Mouse (Mus musculus) ovary, postnatal 36 days (tissue): ENCODE data around the gene Ankrd44.

Experiments
- DNase-seq: peaks from one replicate; pipeline ENCODE4 v3.0.0; 2022; ENCODE audit warnings: low spot score, mixed read lengths

The Ankrd44 gene

DNA sequence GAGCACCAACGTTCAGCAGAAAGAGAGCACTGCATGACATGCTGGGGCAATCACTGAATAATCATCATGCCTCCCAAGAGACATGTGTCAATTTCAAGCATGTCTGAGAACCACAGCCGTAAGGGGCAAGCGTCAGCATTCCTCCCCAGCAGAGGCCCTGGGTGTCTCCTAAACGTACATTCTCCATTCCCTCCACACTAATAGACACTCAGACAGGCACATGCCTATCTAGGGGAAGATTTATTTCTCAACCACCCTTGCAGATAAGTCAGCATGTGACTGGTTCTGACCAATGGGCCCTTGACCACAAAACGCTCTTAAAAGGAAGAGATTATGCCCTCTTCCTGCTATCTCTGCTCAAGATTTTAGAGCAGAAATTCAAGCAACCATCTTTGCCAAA, 37.7 kb downstream of the Ankrd44 start:
- no peak for DNase-seq

DNA sequence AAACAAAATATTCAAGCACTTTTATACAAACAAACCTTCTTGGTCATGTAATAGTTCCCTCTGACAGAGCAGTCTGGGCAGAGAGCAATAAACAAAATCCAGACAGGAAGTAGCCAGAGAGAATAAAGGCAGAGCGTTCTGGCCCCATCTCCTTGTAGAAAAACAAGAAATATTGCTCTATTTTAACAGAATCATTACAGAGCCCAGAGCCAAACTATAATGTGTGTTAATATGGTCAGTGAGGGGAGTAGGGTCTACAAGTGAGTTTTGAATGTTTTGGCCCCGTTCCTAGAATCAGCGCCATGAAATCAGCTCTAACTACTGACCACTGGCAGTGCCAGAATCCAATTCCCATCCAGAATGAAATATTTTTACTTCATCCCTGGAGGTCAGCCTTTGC, 38.3 kb downstream of the Ankrd44 start:
- DNase-seq: no peak

DNA sequence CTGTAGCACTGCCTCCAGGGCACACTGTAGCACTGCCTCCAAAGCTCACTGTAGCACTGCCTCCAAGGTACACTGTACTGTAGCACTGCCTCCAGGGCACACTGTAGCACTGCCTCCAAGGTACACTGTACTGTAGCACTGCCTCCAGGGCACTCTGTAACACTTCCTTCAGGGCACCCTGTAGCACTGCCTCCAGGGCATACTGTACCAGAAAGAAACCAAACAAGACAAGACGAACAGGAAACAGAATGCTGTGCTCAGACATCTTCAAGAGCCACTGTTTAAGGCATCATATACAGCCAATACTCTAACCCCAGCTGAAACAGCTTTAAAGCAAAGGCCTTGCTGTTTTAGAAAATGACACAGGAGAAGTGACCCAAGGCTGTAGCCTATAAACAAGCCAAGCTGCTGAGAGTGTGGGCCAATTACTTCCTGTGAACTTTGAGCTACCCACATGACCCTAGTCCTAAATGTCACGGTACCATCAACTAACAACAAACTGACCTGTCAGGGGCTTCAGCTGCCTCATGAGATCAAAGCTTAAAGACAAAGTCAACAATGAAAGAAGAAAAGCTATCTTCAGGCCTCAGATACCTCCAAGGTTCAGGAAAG, 43.2 kb downstream of the Ankrd44 start:
- DNase-seq: no peak

DNA sequence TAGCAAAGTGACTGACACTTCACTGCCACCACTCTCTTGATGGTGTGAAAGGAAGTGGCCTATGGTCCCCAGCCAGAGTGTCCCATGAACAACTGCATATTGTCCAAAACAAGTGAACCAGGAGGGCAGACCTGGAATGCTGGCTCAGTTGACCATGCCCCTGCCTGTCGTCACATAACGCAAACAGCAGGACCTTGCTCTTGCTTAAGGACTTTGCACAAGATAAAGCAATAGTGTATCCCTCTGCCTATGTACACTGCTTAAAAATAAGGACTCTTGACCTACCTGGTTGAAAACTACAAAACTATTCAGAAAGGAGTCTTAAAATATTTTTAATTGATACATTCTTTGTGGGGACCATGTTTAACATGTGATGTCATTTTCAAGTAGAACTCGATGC, 44.7 kb downstream of the Ankrd44 start:
- no peak for DNase-seq

DNA sequence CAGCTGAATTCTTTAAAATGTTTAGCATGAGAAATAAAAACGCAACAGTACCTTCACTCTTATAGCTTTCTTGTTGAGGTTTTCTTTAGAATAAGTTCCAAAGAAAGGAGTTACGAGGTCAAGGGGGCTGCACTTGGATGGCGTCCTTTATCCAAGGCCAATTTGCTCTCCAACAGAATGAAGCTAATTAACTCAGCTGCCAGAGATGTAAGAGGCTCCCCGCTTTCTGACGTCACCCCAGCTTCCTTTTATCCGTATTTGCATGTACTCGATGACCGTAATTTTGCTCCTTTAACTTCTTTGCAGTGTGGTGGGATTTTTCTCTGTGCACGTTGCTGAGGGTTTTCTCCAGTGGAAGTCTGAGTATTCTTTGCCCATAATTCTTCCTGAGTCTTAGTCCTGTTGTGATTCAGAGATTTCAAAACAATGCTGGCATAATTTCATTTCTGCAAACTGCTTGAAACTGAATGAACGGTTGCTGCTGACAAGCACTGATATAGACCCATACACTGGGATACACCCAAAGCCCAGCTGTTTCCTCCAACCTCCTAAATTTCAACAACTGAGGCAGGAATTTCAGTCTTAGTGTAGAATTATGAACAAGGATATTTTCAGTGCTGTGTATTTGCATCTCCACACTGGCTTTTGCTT, 48.6 kb downstream of the Ankrd44 start:
- no peak for DNase-seq

DNA sequence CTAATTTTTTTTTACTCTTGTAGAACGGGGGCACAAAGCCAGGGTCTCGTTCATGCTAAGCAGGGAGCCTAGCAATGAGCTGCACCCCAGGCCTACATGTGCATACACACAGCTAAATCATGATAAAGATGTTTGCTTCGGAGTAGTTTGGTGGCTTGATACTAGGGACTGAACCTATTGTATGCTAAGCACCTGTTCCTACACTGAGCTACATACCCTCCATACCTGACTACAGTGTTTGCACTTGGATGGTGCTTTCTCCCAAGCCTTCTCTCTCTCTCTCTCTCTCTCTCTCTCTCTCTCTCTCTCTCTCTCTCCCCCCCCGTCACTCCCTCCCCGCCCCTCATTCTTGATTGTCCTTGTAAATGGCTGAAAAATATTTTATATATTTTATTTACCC, 49.2 kb downstream of the Ankrd44 start:
- DNase-seq: no peak

DNA sequence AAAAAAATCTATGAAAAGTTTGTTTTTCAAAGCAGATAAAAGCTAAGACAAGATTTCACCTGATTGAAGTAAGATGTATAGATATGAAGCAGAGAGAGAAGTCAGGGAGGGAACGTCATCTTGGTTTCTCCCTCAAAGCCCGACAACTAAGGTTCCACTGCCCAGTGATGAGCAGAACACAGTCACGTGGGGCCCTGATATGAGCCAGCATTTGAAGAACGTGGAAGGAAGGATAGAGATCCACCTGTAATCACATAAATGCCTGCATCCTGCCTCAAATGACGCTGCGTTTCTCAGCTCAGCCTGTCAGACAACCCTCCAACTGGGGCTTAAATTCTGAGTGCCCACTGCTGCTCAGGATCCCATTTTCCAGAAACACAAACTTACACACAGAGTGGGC, 52.1 kb downstream of the Ankrd44 start:
- DNase-seq: no peak

DNA sequence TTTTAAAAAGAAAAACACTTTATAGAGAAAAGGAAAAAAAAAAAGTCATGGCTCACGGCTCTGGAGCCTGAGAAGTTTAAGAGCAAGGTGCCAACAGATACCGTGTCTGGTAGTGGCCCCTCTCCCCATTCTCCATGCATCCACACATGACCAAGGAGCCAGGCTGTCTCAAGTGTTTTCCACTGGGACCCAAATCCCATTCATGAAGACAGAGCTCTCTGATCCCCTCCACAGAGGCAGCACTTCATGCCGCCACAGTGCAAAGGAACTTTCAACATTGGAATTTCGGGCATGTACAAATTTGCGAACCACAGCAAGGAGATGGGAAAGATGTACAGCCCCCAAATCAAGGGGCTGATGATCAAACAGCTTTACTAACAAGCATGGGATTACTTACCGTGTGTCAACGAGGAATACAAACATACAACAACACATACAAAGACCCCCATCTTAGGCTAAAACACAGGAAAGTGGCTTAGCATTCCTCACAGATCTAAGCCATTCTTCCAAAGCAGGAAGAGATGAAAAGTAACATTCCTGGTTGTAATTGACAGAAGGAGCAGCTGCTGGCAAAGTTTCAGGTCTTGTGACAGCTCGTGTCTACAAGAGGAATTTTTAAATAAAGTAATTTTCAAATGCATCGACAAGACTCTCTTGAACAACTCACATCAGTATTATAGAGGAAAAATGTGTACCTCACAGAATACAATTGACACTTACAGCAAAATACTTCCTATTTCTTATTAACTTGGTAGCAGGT, 53.1 kb downstream of the Ankrd44 start:
- no peak for DNase-seq

DNA sequence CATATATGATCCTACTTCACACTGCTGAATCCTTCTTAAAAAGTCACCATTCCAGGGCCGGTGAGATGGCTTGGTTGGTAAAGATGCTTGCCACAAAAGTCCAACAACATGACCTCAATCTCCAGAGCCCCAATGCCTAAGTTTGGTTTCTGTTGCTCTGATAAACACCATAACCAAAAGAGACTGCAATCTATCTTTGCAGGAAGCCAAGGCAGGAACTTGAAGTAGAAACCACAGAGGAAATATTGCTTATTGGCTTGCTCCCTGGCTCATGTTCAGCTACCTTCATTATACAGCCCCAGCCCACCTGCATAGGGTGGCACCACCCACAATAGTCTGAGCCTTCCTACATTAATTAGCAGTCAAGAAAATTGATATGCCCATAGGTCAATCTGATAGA, 54.9 kb downstream of the Ankrd44 start:
- DNase-seq: no peak

DNA sequence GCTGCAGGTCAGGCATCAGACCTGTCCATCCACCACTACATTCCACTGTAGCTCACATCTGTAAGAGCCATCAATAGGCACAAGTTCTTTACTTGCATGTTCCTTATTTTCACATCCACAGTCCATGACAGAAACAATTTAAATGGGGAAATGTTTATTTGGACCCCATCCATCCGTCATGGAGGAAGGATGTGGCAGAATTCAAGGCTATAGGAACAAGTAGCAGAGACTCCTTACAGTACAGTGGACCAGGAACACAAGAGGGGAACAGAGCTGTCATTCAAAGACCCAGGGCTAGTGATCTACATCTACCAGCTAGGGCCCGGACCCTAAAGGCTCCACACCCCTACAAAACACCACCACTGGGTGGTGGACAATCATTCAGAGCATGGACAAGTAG, 55.6 kb downstream of the Ankrd44 start:
- no peak for DNase-seq

DNA sequence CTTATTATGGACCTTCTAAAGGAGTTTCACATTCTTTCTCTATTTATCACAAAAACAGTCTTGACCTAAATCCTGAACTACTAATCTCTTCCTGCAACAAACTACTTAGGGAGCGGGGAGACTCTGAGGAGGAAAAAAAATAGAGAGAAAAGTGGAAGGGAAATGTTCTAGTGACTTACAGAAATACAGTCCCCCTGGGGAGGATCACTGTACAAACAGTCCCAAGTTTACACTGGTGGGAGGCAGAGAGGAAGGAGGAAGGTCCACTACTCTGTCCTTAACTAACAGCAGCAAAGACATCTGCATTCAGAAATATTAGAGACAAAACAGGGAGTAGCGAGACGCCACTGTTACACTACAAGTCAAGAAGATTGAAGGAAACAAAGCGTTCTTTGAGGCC, 59.0 kb downstream of the Ankrd44 start:
- no peak for DNase-seq

DNA sequence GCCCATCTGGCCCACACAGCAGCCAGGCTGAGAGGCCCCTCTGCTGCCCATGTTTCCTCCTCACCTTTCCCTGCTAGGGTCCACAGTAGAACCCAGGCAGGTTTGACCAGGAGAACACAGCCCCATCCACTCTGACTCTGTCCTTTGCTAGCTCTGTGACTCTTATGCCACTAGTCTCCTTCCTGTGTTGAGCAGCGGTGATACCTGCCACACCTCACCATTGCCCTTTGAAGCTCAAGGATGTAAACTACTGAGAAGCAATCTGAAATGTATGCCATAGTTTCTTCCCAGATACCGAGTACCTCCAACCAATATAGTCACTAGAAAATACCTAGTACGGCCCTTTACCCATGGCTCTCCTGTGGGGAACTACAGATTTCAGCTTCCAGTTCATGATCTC, 60.1 kb downstream of the Ankrd44 start:
- DNase-seq: no peak

DNA sequence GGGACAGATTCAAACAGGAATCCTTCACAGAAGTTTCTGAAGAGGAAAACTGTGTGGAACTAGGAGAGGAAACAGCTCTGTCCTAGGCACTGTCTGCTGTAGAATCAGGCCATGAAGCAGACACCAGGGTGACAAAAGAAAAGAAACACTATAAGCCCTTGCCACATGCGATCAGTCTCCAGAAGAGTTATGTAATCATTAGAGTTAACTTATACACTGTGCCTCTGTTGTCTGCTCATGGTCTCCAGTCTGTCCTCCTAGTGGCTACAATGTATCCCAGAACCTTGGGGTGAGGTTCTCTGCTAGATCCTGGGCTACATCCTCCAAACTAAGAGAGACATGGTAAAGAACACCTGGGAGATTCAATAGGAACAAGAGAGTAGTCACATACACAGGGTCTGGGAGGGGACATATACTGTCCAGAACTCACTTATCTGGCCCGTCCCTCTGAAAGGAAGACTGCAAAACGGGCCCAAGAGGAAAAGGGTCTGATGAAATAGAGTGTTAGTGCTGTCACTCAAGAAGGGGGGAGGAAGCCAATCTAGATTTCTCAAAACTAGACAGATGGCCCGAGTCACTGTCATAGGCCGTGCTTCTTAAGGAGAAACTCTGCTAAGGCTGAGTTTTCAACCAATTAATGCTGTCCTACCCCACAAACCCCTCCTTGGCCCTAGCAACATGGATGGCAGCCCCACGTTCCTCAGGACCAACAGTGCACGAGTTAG, 61.1 kb downstream of the Ankrd44 start:
- DNase-seq: no peak

DNA sequence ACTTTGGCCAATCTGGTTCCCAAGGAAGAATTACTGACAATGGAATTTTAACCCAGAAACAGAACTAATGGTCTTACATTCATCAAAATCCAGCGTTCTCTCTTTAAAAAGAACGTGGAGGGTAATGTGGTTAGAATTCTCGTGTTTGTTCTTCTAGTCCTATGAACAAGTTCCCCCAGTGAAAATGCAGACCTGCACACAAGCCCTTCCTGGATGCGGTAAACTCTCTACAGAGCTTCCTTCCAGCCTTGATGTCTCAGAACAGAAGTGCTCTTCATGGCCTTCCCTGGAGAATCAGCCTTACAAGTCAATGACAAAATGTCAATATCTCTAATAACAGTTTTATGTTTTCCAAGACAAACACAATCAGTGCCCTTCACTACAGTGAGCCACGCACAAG, 65.8 kb downstream of the Ankrd44 start:
- no peak for DNase-seq

DNA sequence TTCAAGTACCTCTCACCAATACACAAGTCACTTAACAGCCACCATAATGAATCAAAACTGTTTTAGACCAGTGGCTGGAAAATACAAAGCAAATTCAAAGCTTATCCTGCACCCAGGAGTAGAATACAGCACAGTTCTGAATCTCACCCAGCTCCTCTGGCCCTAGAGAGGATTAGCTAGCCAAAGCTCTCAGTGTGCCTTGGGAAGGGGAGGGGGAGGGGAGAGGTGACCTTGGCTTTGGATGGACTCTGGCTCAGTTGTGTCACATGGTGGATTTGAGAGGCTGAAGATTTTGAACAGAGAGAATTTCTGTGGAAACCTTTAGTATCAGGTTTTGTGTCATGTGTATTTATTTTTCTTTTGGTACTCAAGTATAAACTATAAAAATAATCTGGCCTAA, 66.3 kb downstream of the Ankrd44 start:
- DNase-seq: peak; percentile 16

DNA sequence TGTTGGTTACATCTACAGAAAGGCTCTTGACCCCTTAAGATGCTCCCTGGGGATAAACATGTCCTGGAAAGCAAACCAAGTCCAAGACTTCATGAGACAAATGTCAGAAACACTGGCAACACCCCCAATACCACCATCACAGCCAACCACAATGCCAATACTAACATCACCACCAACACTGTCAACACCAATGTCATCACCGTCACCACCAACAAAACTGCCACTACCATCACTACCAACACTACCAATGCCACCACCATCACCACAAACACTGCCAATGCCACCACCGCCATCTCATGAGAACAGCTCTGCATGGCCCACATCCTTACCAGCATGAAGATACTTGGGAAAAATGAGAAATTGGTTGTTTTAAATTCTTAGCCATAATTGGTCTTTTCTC, 67.3 kb downstream of the Ankrd44 start:
- DNase-seq: no peak

DNA sequence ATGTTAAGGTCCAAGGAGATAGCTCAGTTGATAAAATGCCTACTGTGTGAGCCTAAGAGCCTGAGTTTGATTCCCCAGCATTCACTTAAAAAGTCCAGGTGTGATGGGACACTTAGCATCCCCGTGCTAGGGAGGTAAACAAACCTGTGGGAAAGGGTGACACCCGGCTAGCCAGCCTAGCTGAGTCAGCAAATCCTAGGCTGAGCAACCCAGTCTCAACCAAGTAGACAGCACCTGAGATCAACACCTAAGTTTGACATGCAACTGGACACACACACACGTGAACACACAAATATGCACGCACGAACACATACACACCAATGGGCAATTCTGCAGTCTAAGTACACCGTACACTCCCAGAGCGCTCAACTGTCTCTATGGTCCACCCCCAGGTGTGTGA, 69.7 kb downstream of the Ankrd44 start:
- no peak for DNase-seq

DNA sequence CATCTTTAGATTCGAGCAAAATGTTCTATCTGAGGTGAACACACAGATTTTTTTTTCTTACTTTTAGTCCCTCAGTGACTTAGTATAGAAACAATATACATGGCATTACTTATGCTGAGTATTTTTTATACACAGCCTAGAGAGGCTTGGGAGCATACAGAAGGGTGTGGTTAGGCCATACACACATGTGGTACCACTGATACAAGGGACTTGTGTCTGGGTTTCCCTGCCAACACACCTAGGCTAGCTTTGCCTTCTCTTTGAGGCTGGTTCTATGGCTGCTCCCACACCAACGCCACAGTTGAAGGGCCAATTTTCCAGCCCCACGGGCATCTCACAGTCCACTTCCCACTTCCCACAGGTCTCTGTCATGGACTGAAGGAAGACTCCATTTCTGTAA, 70.2 kb downstream of the Ankrd44 start:
- no peak for DNase-seq

DNA sequence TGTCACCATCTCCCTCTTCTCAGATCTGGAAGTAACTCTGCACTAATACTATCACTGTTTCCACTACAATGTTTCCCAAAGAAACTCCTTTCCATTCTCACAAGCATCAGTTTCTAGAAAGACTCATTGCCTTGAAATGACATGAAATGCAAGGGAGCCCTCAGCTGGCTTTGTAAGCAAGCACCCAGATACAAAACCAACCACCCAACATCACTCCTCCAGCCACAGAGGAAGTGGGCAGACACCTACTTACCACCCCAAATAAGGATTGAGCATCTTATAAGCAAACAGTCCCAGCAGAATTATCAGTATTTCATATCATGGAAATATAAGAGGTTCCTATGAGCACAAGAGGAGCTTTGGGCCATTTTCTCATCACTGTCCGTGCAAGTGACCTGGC, 71.8 kb downstream of the Ankrd44 start:
- no peak for DNase-seq

DNA sequence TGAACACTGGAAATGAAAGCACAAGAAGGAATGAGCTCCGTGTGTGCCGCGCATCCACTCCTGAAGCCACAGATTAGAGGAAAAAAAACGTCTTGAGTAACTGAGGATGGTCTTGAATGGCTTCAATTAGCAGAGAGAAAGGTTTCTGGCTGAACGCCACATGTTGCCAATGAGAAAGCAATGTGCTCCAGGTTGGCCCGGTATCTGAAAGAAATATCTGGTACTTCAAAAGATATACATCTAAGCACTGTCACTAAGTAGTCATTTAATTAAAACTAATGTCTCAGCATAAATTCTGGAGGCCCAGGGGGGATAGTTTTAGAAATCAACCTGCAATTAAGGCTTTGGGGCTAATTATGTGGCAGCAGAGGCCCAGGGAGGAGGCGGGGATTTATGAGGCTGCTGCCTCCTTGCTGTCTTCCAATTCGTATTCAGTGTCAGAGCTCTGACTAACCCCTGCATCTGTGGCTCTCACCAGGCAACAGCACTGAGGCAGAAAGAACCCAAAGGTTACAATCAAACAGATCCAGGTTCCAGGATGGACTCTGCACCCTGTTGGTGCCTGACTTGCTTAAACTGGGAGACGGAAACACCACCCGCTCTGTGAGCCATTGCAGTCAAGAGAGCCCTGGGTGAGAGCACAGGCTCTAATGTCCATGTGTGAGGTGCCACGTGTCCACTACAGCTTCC, 72.7 kb downstream of the Ankrd44 start:
- DNase-seq: no peak

DNA sequence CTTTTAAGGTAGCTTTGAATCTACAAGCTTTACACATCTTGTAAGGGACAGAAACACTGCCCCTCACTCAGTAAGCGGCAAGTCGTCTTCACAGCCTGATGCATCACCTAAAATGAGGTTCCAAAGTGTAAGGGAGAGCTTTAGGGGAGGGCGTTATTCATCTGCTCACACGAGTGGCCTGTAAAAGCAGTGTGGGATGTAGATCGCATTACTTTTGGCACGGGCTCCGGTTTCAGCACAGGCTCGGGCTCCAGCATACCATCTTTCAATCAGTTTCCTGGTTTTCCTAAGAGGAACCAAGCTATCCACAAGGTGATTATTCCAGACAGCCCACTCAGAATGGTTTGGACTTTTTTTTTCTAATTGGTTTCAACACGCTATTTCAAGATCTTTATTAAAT, 74.6 kb downstream of the Ankrd44 start:
- no peak for DNase-seq

DNA sequence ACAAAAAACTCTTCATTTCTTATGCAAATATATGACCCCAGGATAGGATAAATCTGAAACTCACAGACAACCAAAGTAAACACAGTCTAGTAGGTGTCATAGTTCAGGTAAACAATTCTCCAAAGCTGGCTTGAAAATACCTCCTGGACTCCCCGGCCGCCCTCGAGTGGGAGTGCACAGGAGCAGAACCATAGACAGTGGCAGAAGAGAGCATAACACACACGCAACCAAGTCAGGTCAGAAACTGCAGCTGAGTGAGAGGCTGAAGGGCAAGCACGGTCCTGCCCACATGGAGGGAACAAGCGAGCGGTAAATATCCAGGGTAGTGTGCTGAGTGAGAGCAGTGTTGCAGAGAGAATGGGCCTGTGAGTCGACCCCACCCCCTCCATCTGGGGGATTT, 76.1 kb downstream of the Ankrd44 start:
- DNase-seq: no peak
